Mouse (Mus musculus) gastrocnemius, adult 2 months (tissue): ENCODE data around the gene Maml3. TPM values are rescaled to one million over a fixed set of nuclear protein-coding genes. Genes with fewer than 3 reads are reported as not detected.

Experiments
- DNase-seq: peaks from one replicate; pipeline ENCODE4 v3.0.0; 2022
- H3K27ac ChIP-seq: fragments of 200-600 bp; 2 replicates; pipeline ENCODE4 v1.8.1; 2022; ENCODE audit warnings: mild to moderate bottlenecking
- H3K4me3 ChIP-seq: fragments of 200-600 bp; 2 replicates; pipeline ENCODE4 v1.8.1; 2022; ENCODE audit warnings: mild to moderate bottlenecking, moderate library complexity
- CTCF ChIP-seq: fragments of 200-600 bp; IDR thresholded peaks from 2 replicates; pipeline ENCODE4 v1.8.1; 2022; ENCODE audit warnings: antibody characterized with exemption, mild to moderate bottlenecking, moderate library complexity
- intact Hi-C: fragments of 180-260 bp; cut with DNase I; formaldehyde crosslinking; loops from one replicate; pipeline ENCODE4 v1.15.1; 2025
- total RNA-seq, 2 experiments: library from RNA; stranded (reverse); gene quantifications; 2 replicates each; pipeline ENCODE4 v1.2.3; 2021

Maml3 gene
- total RNA-seq, 2 experiments from 2014 or later = 2.0 to 2.5 TPM

DNA sequence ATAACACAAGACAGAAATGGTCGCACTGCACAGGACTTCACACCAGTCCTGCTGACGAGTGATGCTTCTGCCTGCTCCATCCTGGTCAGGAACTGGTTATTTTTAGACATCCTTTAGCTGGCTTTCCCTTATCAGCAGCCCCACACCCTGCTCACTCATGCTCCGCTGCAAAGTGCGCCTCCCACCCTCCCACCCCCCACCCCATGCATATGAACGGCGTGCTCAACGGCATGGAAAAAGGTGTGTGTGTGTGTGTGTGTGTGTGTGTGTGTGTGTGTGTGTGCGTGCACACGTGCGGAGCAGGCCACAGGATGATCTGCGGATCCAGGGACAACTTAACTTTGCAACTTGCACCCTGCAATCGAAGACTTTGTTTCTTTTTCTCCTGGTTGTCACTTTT lies 376.4 kb downstream of the Maml3 start:
- no peak for TF ChIP-seq CTCF
- intact Hi-C loops = no loop called here
- no peak overlapping the region for H3K4me3 ChIP-seq

DNA sequence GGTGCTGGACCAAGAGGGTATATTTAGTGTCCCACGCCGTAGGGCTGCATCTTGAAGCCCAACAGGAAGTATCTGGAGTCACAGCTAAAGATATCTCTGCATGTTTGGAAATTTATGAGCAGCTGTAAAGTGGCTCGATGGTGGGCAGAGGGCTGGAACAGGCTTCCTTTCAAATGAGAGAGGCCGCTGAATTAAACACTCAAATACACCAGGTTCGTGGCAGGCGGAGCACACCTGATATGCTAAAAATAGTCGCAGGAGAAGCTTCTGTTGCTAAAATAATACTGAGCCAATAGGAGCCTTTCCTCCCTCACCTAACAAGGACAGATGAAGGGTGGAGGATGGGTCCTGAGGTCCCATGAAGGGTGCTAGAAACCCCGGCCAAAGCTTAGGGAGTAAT lies 376.9 kb downstream of the Maml3 start:
- intact Hi-C loops = no loop called here
- Histone ChIP-seq H3K4me3 (peak overlapping the region; percentile 40), H3K27ac (peak overlapping the region; percentile 53)
- DNase-seq = no peak
- no peak for TF ChIP-seq CTCF

More for the DNA sequence above, 376.4 kb downstream of the Maml3 start:
- H3K27ac ChIP-seq = no peak overlapping the region
- no peak for DNase-seq

DNA sequence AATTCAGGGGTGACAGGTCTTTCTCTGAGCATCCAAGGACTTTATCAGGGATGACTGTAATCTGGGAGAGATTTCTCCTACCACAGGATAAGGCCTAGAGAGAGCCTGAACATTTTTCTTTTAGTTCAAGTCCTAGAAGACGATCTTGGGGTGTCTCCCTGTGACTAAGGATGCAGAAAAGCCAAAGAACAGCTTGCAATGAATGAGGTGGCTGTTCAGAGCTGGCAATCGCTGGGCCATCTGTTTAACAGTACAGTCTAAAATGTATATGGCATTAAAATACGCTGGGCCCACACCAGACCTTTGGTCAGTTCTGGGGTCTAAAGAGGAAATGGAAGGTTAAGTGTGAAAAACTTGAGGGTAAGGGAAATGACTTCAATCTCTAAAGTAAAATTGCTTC lies 377.4 kb downstream of the Maml3 start:
- peak overlapping the region; percentile 53 for H3K27ac ChIP-seq
- no peak overlapping the region for H3K4me3 ChIP-seq
- no peak for TF ChIP-seq CTCF
- no peak for DNase-seq
- intact Hi-C loops = no loop called here

DNA sequence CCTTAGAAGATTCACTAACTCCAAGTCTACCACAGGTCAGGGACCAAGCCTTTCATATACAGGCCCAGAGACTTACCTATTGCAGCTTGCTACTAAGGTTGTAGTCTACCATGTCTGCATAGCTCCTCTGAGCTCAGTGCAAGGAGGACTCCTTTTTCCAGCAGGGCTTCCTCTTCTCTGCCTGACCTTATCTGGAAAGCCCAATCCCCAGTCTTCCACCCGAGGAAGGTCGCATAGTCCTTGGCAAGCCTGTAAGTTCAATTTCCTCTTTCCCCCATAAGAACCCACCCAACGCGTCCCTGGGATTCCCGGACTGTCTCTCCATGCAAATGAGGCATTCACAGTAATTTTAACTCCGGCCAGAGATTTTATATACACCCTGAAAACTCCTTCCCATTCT lies 378.6 kb downstream of the Maml3 start:
- TF ChIP-seq CTCF = no peak
- H3K4me3 ChIP-seq = no peak overlapping the region
- DNase-seq = no peak
- intact Hi-C loops = no loop called here
- no peak overlapping the region for H3K27ac ChIP-seq

- Histone ChIP-seq H3K27ac (no peak overlapping the region), H3K4me3 (no peak overlapping the region)
- DNase-seq = no peak
- intact Hi-C loops = no loop called here
- no peak for TF ChIP-seq CTCF
Observed at GRCm38 (mm10) chr3:51719982-51720381, 384.9 kb downstream of the Maml3 start.

- no peak for DNase-seq
- Histone ChIP-seq H3K4me3 (no peak overlapping the region), H3K27ac (no peak overlapping the region)
- intact Hi-C loops = no loop called here
- TF ChIP-seq CTCF = no peak
Observed at GRCm38 (mm10) chr3:51719373-51719772, 385.5 kb downstream of the Maml3 start.

GRCm38 (mm10) chr3:51717909-51718308 lies 387.0 kb downstream of the Maml3 start:
- intact Hi-C loops = no loop called here
- no peak overlapping the region for H3K27ac ChIP-seq
- no peak for DNase-seq
- TF ChIP-seq CTCF = no peak
- H3K4me3 ChIP-seq = no peak overlapping the region

- intact Hi-C loops = no loop called here
- no peak overlapping the region for H3K27ac ChIP-seq
- no peak for DNase-seq
- H3K4me3 ChIP-seq = no peak overlapping the region
- no peak for TF ChIP-seq CTCF
Observed at GRCm38 (mm10) chr3:51717455-51717854, 387.4 kb downstream of the Maml3 start.

- intact Hi-C loops = no loop called here
- TF ChIP-seq CTCF = no peak
- Histone ChIP-seq H3K4me3 (no peak overlapping the region), H3K27ac (no peak overlapping the region)
- DNase-seq = no peak
Observed at GRCm38 (mm10) chr3:51714469-51714868, 390.4 kb downstream of the Maml3 start.

GRCm38 (mm10) chr3:51713233-51713632 lies 391.6 kb downstream of the Maml3 start:
- TF ChIP-seq CTCF = no peak
- DNase-seq = no peak
- intact Hi-C loops = no loop called here
- Histone ChIP-seq H3K27ac (peak overlapping the region; percentile 6; the same call in 1 of the 2 replicates), H3K4me3 (no peak overlapping the region)

DNA sequence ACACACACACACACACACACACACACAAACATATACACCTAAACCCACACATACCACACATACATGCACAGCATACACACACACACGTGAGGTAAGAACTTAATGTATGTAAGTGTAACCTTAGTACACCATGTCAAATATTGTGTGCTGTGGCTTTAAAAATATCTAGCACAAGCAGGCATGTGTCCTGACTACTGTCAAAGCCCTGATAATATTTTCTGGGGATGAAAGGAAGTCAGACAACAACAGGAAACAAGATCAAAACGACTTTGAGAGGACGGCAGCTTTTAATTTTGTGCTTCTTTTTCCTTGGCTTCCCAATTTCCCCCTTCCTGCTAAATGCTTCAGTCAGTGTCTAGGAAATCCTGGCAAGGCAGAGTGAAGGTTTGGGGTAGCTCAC lies 392.5 kb downstream of the Maml3 start:
- intact Hi-C loops = no loop called here
- TF ChIP-seq CTCF = no peak
- peak overlapping the region; percentile 48 for H3K27ac ChIP-seq
- no peak for DNase-seq
- H3K4me3 ChIP-seq = no peak overlapping the region

DNA sequence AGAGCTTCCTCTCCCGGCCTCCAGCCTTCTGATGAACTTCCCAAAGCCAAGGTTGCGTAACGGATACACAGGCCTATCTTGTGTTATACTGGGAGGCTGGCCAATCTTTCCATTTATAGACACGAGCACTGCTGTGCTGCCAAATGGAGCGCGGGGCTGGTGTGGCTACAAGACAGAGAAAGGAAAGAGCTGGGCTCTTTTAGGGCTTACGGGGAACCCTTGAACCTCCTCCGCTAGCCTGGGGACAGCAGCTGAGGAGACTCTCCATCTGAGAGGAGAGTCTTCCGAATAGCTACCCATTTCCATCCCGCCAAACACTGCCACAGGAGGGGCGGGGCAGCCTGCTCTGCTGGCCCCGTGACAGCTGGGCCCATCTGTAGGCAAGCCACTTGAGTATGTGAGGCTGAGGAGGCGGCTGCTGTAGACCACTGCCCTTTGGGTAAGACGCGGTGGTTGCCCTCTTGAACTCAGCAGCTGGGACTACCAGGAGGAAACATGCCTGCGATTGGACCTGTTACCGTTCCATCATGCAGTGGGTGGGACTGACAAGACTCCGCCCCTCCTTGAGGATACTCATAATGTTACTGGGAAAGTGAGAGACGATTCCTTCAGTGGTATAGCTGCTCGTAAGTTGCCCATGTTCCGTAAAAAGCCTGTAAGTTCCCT lies 396.0 kb downstream of the Maml3 start:
- peak overlapping the region; percentile 81 for H3K4me3 ChIP-seq
- peak; percentile 23; the same call in 1 of the 2 replicates for TF ChIP-seq CTCF
- intact Hi-C loops = loop anchor here (2.0 to 10.0 kb wide), 2 partner anchors 40 to 296 kb away; no protein-coding TSS in a partner anchor
- peak overlapping the region; percentile 95 for H3K27ac ChIP-seq
- peak; percentile 90 for DNase-seq

DNA sequence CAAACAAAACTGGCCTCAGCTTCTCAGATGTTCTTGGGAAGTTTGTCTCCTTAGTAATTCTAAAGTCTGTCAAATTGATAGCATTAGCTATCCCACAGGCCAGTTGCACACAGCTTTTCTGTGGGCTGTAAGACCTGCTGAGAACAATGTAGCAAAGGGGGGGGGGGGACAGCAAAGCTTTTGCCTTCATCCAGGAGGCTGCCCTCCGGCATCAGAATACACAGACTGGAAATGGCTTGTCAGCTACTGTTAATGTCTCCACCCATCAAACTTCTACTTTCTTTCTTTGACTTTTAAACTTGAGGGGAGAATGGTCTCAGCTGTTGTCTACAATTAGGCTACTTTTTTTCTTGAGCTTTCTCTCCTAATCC lies 396.5 kb downstream of the Maml3 start:
- no peak for DNase-seq
- no peak for TF ChIP-seq CTCF
- peak overlapping the region; percentile 95 for H3K27ac ChIP-seq
- intact Hi-C loops = loop anchor here (2.0 to 10.0 kb wide), 2 partner anchors 40 to 296 kb away; no protein-coding TSS in a partner anchor
- H3K4me3 ChIP-seq = peak overlapping the region; percentile 81

DNA sequence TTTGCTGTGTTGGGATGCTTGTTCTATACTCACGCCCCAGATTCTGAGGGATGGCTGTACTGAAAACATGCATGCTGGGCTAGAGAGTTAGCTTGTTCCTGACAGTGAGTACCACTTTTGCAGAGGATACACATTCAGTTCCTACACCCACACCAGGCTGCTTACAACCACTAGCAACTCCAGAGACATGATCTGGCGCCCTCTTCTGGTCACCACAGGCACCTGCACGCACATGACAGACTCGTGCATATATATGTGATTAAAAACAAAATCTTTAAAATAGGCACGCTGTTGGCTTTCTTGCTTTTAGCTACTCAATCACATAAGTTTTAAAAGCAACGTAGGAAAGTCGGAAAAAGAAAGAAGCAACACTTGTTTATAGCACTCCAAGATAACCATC lies 399.7 kb downstream of the Maml3 start:
- H3K4me3 ChIP-seq = no peak overlapping the region
- intact Hi-C loops = loop anchor here (10.0 kb wide), 1 partner anchor 300 kb away; no protein-coding TSS in a partner anchor
- H3K27ac ChIP-seq = no peak overlapping the region
- TF ChIP-seq CTCF = peak; percentile 52
- DNase-seq = no peak
